Comparison of ENCODE assay signal across 18 mouse cellular contexts in the genomic region with DNA sequence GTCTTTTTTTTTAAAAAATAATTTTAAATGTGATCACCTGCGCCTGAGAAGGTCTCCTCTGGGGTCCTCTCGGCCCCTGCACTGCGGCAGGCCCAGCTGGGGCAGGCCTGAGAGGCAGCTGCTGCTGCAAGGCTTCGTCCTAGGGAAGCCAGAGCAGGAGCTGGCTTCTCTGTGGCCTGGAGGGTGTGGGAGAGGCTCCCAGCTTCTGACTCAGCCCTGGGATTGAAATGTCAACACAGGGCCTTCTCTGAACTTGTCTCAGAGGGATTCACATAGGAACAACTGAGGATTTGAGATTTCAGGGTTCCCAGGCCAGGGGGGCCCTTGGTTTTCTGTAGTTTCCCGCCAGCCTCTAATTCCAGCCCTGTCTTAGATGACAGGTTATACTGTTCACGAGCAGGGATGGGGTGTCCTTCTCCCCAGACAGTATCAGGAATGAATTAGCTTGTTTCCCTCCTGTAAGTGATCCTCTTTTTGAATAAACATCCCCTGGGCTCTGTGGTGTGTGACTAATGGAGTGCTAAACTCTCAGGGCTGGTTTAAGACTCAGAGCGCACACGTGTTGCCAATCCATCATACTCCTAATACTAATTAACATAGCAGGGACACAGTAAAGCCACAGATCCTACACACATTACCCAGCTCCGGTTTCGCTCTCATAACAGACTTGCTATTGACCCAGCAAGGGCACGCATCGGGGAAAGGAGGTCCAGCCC. TPM values are rescaled to one million over a fixed set of nuclear protein-coding genes. Genes with fewer than 3 reads are reported as not detected.
DNase-seq lines count a peak whose midpoint lies in the region; ATAC-seq and TF ChIP-seq lines count a peak whose summit lies in the region.
"Had no signal": no experiment of that assay in that cellular context is flagged by ENCODE, and none has a peak within 500 bp of the region (broad histone marks: within the 10 kb centered on the region; RNA-seq: fewer than 3 reads in every experiment).

No protein-coding gene starts in this region.

- intact Hi-C loops in gastrocnemius, postnatal 36 days (cut with DNase I) = no loop called here

- peaks cover 6% of the 10 kb centered on the region for H3K4me1 ChIP-seq in embryonic facial prominence, embryonic 12.5 days
- H3K4me1 ChIP-seq in limb, embryonic 15.5 days = peaks cover 10% of the 10 kb centered on the region
- H3K4me1 ChIP-seq in midbrain, postnatal 0 days (ENCODE audit: insufficient read depth, low read length) = no peaks in the 10 kb centered on the region
- H3K4me1 ChIP-seq: heart, embryonic 15.5 days; liver, embryonic 13.5 days had no signal

- H3K9ac ChIP-seq in embryonic facial prominence, embryonic 12.5 days = no peak overlapping the region
- no peak overlapping the region for H3K9ac ChIP-seq in limb, embryonic 15.5 days
- no peak overlapping the region for H3K9ac ChIP-seq in midbrain, postnatal 0 days (replicated peaks; ENCODE audit: low read length, poor library complexity, severe bottlenecking)
- H3K9ac ChIP-seq: heart, embryonic 15.5 days; liver, embryonic 13.5 days had no signal

- no peak overlapping the region for H3K4me3 ChIP-seq in embryonic facial prominence, embryonic 12.5 days
- H3K4me3 ChIP-seq in limb, embryonic 15.5 days = no peak overlapping the region
- no peak overlapping the region for H3K4me3 ChIP-seq in midbrain, postnatal 0 days (ENCODE audit: low read depth, low read length)
- H3K4me3 ChIP-seq: erythroblast, embryonic 14.5 days; heart, embryonic 15.5 days; left cerebral cortex, adult 2 months; liver, embryonic 13.5 days had no signal

- H3K27ac ChIP-seq in embryonic facial prominence, embryonic 12.5 days = peak overlapping the region; percentile 41; the same call in 1 of the 2 replicates
- peak overlapping the region; percentile 50; the same call in 1 of the 2 replicates for H3K27ac ChIP-seq in limb, embryonic 15.5 days
- no peak overlapping the region for H3K27ac ChIP-seq in midbrain, postnatal 0 days (ENCODE audit: low read depth, low read length)
- H3K27ac ChIP-seq: heart, embryonic 15.5 days; left cerebral cortex, adult 2 months; liver, embryonic 13.5 days had no signal

- H3K36me3 ChIP-seq in embryonic facial prominence, embryonic 12.5 days = no peaks in the 10 kb centered on the region
- H3K36me3 ChIP-seq in limb, embryonic 15.5 days = no peaks in the 10 kb centered on the region
- H3K36me3 ChIP-seq in midbrain, postnatal 0 days (ENCODE audit: insufficient read depth, low read length) = no peaks in the 10 kb centered on the region
- H3K36me3 ChIP-seq: heart, embryonic 15.5 days; liver, embryonic 13.5 days had no signal

- ATAC-seq in embryonic facial prominence, embryonic 12.5 days (ENCODE audit: insufficient number of reproducible peaks, insufficient read depth, low FRiP score, low TSS enrichment) = peak; percentile 79
- ATAC-seq in limb, embryonic 15.5 days (ENCODE audit: insufficient number of reproducible peaks, low FRiP score, low TSS enrichment, low read depth) = peak; percentile 80
- ATAC-seq in midbrain, postnatal 0 days (ENCODE audit: low FRiP score) = no peak
- ATAC-seq: CD4-positive, CD25-positive, alpha-beta regulatory T cell, adult 4 months; midbrain, embryonic 16.5 days had no signal

- DNase-seq in gastrocnemius, postnatal 25 days = peak; percentile 27
- no peak for DNase-seq in gastrocnemius, postnatal 36 days
- DNase-seq in 3T3-L1 (ENCODE audit: low read depth, low spot score) = peak; percentile 6
- DNase-seq in left cerebral cortex, adult 9 months (ENCODE audit: low spot score in 2 of 2) = no peak
- no peak for DNase-seq in midbrain, postnatal 0 days (ENCODE audit: low spot score)
- no peak for DNase-seq in c-Kit-positive CD71-positive TER-119-positive erythroid progenitor cells, embryonic 14.5 days (ENCODE audit: low spot score)
- DNase-seq: cerebellum, adult 9-10 months; kidney, postnatal 36 days; liver, embryonic 13.5 days; lung, postnatal 36 days had no signal

- no peak for TF ChIP-seq CTCF in midbrain, postnatal 0 days (IDR thresholded peaks at IDR 0.05)

- WGBS in embryonic facial prominence, embryonic 12.5 days = 29% methylated on average over 12 of the region's 12 CpGs
- WGBS in limb, embryonic 15.5 days = 34% methylated on average over 12 of the region's 12 CpGs
- 57% methylated on average over 12 of the region's 12 CpGs for WGBS in midbrain, postnatal 0 days

- H3K27me3 ChIP-seq in embryonic facial prominence, embryonic 12.5 days = no peaks in the 10 kb centered on the region
- H3K27me3 ChIP-seq in limb, embryonic 15.5 days = peaks cover 4% of the 10 kb centered on the region; the same call in 1 of the 2 replicates
- no peaks in the 10 kb centered on the region for H3K27me3 ChIP-seq in midbrain, postnatal 0 days (ENCODE audit: insufficient read depth, low read length)
- H3K27me3 ChIP-seq: liver, embryonic 13.5 days had no signal

- H3K9me3 ChIP-seq in embryonic facial prominence, embryonic 12.5 days = no peaks in the 10 kb centered on the region
- H3K9me3 ChIP-seq in limb, embryonic 15.5 days = no peaks in the 10 kb centered on the region
- H3K9me3 ChIP-seq in midbrain, postnatal 0 days (ENCODE audit: low read length) = no peaks in the 10 kb centered on the region
- H3K9me3 ChIP-seq: heart, embryonic 15.5 days; liver, embryonic 13.5 days had no signal

- no peak overlapping the region for H3K4me2 ChIP-seq in embryonic facial prominence, embryonic 12.5 days (replicated peaks)
- H3K4me2 ChIP-seq in limb, embryonic 15.5 days = no peak overlapping the region
- no peak overlapping the region for H3K4me2 ChIP-seq in midbrain, postnatal 0 days (ENCODE audit: low read depth, low read length, poor library complexity, severe bottlenecking)
- H3K4me2 ChIP-seq: heart, embryonic 15.5 days; liver, embryonic 13.5 days had no signal

RNA-seq across cellular contexts. Expression of a gene that starts 18.0 kb away (rescaled TPM):
- 1 to 10 TPM; 4.5 to 7.6 TPM for total RNA-seq in gastrocnemius, postnatal 25 days (2021)
- 1 to 10 TPM; 4.2 to 6.6 TPM for total RNA-seq in gastrocnemius, postnatal 36 days (2021)
- 9.4 and 14.2 TPM in 2 replicates for polyA plus RNA-seq in embryonic facial prominence, embryonic 12.5 days (2016; fragmentation: Nextera tagmentation; extraction: Ambion mirVana)
- 10.6 and 14.7 TPM in 2 replicates for polyA plus RNA-seq in limb, embryonic 15.5 days (2015; fragmentation: Nextera tagmentation; extraction: Ambion mirVana)
- total RNA-seq in midbrain, postnatal 0 days (2014; rRNA removed) = 0.11 and 0.14 TPM in 2 replicates
- polyA plus RNA-seq in midbrain, postnatal 0 days (2015; fragmentation: Nextera tagmentation; extraction: Ambion mirVana) = 0.07 TPM in 1 of 2 replicates, not detected in the other
- polyA plus RNA-seq: CD4-positive, CD25-positive, alpha-beta regulatory T cell, adult 4 months had no signal

RNA-seq across cellular contexts. Expression of a gene that starts 44.1 kb away (rescaled TPM):
- not detected for total RNA-seq in gastrocnemius, postnatal 25 days (2021)
- not detected for total RNA-seq in gastrocnemius, postnatal 36 days (2021)
- polyA plus RNA-seq in embryonic facial prominence, embryonic 12.5 days (2016; fragmentation: Nextera tagmentation; extraction: Ambion mirVana) = 3.3 and 5.1 TPM in 2 replicates
- 0.08 TPM in 1 of 2 replicates, not detected in the other for polyA plus RNA-seq in limb, embryonic 15.5 days (2015; fragmentation: Nextera tagmentation; extraction: Ambion mirVana)
- 0.93 TPM in 1 of 2 replicates, not detected in the other for total RNA-seq in midbrain, postnatal 0 days (2014; rRNA removed)
- 0.06 TPM in 1 of 2 replicates, not detected in the other for polyA plus RNA-seq in midbrain, postnatal 0 days (2015; fragmentation: Nextera tagmentation; extraction: Ambion mirVana)
- total RNA-seq: gastrocnemius, adult 8-10 months had no signal
- polyA plus RNA-seq: CD4-positive, CD25-positive, alpha-beta regulatory T cell, adult 4 months; erythroblast, embryonic 14.5 days; liver, embryonic 13.5 days; midbrain, embryonic 16.5 days had no signal

Comparison
In these comparisons a context has a peak if more than half of its experiments do, and no peak if none do; other contexts are left out.
1. DNase-seq: peak in gastrocnemius, postnatal 25 days (single experiment) and 3T3-L1 (single experiment); none in gastrocnemius, postnatal 36 days (0 of 2), left cerebral cortex, adult 9 months (0 of 2), midbrain, postnatal 0 days (single experiment) and c-Kit-positive CD71-positive TER-119-positive erythroid progenitor cells, embryonic 14.5 days (single experiment).